Mouse (Mus musculus) urinary bladder, adult 2 months (tissue): ENCODE data around the gene Alox5ap. TPM values are rescaled to one million over a fixed set of nuclear protein-coding genes. Genes with fewer than 3 reads are reported as not detected.

ENCODE experiments used
- DNase-seq: peaks from one replicate; pipeline ENCODE4 v3.0.0; 2022; ENCODE audit warnings: low spot score
- polyA plus RNA-seq: library from polyadenylated mRNA; depleted of rRNA; stranded (reverse); fragments of >200 nt; gene quantifications from 2 replicates; pipeline ENCODE4 v1.2.3, GENCODE M21; 2012

Alox5ap gene
- polyA plus RNA-seq, 1 experiment, result 36.0 TPM

- DNase-seq, result no peak
Observed at GRCm38 (mm10) chr5:149259093-149259492, 5.5 kb upstream of the Alox5ap start.

DNA sequence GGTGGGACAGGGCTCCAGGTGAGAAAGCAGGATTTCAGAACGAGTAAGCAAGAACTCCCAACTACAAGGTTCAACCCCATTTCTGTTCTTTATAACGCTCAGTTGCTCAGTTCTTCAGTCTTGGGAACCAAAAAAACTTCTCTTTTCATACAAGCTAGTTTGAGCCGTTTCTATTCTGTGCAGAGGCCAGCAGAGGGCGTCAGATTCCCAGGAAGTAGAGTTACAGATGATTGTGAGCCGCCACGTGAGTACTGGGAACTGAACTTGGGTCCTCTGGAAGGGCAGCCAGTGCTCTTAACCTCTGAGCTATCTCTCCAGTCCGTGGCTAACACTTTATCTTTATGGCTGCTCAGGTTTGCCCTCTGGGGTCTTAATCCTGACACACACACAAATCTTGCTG is 3.1 kb upstream of the Alox5ap start:
- DNase-seq, result no peak

- DNase-seq, result no peak
Observed at GRCm38 (mm10) chr5:149261866-149262265, 2.7 kb upstream of the Alox5ap start.

GRCm38 (mm10) chr5:149264878-149265279 is 312 bp downstream of the Alox5ap start:
- DNase-seq, result no peak

DNA sequence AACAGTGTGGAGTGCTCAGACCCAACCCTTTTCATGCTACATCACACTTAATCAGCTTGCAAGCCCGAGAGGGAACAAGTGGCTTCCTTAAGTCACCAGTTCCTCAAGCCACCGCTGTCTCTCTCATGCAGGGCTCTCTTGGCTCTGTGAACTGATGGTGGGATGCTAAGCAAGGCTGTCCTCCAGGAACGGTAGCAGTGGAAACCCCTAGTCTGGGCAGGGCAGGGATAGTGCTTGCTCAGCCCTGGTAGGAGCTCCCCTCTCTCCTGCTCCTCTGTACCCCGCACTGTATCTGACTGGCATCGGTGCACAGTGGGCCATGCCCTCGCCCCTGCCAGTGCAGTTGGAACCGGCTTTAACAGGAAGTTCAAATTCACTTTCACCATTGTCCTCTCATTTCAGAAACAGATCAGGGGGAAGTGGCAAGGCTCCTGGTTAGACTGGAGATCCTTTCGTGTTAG is 2.2 kb downstream of the Alox5ap start:
- no peak for DNase-seq

GRCm38 (mm10) chr5:149267493-149267892 is 2.9 kb downstream of the Alox5ap start:
- no peak for DNase-seq

GRCm38 (mm10) chr5:149271291-149271690 is 6.7 kb downstream of the Alox5ap start:
- no peak for DNase-seq

DNA sequence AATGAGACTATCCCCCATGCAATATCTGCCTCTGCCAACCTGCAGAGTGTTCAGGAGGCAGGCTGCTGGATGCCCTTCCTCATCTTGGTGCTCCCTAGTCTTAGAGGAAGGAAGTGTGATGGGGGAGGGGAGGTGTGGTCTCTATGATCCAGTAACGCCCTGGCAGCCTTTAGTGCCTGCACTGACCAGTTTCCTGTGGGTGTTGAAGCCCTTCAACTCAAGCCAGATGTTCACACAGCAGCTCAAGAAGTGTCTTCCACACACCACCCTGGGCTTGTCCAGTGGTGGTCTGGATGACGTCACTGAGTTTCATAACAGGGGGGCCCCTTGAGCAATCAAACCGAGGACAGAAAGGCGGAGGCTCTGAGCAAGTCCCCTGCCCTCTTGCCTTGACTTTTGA is 8.0 kb downstream of the Alox5ap start:
- DNase-seq, result no peak

DNA sequence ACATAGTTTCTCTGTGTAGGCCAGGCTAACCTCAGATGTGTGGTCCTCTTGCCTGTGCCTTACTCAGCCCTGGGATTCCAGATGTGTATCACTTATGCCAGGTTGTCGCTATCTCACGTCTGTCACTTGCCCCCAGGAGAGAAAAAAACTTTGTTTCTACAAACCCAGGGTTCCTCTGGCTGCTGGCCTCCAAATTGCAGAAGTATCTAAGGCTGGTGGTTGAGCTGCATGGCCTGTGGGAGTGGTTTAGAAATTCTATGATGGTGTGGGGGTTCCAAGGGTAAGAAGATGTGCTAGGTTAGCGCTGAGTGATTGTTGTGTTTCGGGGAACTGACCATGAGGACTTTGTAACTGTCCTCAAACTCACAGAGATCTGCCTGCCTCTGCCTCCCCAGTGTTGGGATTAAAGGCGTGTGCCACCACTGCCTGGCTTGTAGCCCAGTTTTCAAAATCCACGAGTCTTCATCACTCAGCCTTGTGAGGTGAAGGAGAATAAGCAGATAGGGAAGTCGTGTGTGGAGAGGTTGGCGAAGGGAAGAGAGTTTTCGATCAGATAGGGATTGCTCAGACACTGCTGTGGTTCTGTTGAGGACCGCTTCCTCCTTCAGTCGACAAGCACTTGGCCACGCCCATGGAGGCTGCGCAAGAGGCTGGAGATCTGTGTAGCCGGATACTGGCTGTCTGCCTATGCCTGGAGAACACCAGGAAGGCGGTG is 10.0 kb downstream of the Alox5ap start:
- DNase-seq, result no peak

- DNase-seq, result no peak
Observed at GRCm38 (mm10) chr5:149275105-149275494, 10.5 kb downstream of the Alox5ap start.

GRCm38 (mm10) chr5:149277529-149277928 is 13.0 kb downstream of the Alox5ap start:
- no peak for DNase-seq

DNA sequence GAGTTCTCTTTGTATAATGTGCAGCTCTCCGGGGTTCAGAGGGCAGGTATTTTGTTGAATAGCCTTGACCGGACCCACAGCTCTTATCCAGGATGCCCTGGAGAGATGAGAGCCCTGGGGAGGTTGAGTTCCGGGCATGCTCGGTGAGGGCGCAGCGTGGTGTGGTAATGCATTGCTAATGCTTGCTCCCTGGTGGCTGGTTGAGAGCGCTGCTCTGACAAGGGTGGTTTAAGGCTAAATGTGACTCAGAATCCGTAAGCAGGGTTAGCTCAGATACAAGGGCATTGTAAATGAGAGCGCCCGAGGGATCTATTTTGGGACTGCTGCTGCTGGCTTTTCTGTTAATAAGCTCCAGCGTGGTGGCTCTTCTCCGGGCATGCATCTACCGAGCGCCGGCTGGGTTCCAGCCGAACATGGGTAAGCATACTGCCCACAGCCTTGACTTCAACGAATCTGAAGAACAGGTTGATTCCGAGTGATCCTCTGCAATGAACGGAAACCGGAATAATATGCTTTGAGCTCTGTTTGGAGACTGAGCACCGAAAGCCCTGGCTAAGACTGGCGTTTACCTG is 14.8 kb downstream of the Alox5ap start:
- no peak for DNase-seq

DNA sequence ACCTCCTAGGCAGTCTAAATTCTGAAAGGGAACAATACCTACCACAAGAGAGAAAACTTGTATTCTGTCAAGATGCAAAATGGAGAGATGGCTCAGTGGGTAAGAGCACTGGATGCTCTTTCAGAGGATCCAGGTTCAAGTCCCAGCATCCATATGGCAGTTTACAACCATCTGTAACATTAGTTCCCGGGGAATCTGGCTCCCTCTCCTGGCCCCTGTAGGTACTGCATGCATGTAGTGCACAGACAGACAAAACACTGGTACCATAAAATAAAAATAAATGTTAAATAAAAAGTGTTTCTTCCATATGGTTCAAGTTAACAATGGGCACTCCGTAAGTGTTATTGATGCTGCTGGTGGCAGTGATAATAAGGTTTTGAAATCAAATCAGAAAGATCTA is 18.4 kb downstream of the Alox5ap start:
- no peak for DNase-seq

- DNase-seq, result no peak
Observed at GRCm38 (mm10) chr5:149283821-149284220, 19.3 kb downstream of the Alox5ap start.

- DNase-seq, result no peak
Observed at GRCm38 (mm10) chr5:149286021-149286420, 21.5 kb downstream of the Alox5ap start.

- no peak for DNase-seq
Observed at GRCm38 (mm10) chr5:149287148-149288038, 22.8 kb downstream of the Alox5ap start.

- DNase-seq, result no peak
Observed at GRCm38 (mm10) chr5:149291266-149291665, 26.7 kb downstream of the Alox5ap start.

- no peak for DNase-seq
Observed at GRCm38 (mm10) chr5:149293071-149293470, 28.5 kb downstream of the Alox5ap start.

DNA sequence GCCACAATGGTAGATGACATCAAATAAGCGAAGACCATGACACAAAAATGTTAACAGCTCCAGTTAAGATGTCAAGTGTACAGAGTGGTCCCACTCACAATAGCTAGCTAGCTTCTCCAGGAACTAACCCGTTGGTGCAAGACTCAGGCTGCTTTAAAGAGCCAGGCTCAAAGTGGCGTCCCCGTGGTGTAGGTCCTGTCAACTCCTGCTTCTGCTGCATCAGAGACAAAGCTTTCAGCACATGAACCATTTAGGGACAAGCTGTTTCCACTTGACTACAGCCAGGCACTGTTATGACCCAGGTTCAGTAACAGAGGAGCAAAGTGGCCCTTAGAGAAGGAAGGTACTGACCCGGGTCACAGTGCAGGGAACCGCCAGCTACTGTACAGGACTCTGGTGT is 32.2 kb downstream of the Alox5ap start:
- DNase-seq, result no peak

GRCm38 (mm10) chr5:149297464-149297863 is 32.9 kb downstream of the Alox5ap start:
- DNase-seq, result no peak

- no peak for DNase-seq
Observed at GRCm38 (mm10) chr5:149298234-149298633, 33.7 kb downstream of the Alox5ap start.

- DNase-seq, result no peak
Observed at GRCm38 (mm10) chr5:149312884-149313652, 48.5 kb downstream of the Alox5ap start.
